Mouse (Mus musculus) neutrophil, adult 5-6 weeks (primary cell): ENCODE measurements around the gene Zmiz2. TPM values are rescaled to one million over a fixed set of nuclear protein-coding genes. Genes with fewer than 3 reads are reported as not detected.
"Not testable (repeated sequence)": the region's sequence is repeated elsewhere in the genome, so short reads cannot be mapped to it uniquely, and the experiment has no call there.

ENCODE experiments used
- ATAC-seq: fragments of 151-379, 151-347 bp; 2 replicates; pipeline ENCODE4 v1.8.0; 2017; ENCODE audit warnings: mild to moderate bottlenecking, moderate TSS enrichment; ENCODE audit not compliant: insufficient number of reproducible peaks, poor library complexity, low FRiP score, severe bottlenecking; ENCODE audit errors: extremely low read depth
- total RNA-seq: library from RNA; stranded (forward); fragments of 200-1000 nt; gene quantifications from 2 replicates; pipeline ENCODE4 v1.2.3, GENCODE M21; 2017

The Zmiz2 gene
- total RNA-seq, 1 experiment from 2014 or later: 32.9 TPM

DNA sequence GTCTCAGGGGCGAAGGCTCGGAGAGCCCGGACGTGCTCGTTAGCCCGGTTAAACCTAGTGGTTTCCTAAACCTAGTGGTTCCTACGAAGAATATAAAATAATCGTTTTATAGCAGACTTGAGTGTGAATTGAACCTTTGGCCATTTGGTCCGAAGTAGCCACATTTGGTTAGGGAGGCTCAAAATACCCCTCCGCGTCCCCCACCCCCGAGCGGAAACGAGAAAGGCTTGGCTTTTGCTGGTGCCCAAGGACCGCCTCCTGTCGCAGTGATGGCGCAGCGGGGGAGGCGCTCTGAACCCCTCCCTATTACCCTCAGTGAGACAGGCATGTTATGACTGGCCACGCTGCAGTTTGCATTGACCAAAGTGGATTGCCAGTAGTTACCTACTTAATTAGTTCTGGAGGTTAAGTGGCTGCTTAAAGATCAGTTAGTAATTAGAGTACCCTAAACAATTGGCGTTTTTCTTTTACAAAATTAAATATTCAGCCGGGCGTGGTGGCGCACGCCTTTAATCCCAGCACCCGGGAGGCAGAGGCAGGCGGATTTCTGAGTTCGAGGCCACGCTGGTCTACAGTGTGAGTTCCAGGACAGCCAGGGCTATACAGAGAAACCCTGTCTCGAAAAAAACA lies 27.6 kb downstream of the Zmiz2 start:
- peak; percentile 62 for ATAC-seq

DNA sequence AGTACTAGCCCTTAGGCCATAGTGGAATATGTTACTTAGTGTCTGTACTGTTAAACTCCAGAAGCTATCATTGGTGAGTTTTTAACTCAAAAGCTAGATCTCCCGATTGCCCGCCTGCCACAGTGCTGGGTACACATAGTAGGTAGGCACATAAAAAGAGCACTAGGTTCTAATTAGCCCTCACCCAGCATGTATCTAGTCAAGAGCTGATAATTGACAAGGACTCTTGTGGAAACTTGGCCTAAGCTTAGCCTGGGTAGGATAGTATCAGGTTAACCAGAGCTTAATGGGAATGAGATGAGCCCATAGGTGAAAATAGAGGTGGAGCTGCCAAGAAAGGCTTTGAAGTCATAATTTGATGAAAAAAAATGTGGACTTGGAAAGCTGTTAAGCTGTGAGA lies 28.2 kb downstream of the Zmiz2 start:
- ATAC-seq: no peak

DNA sequence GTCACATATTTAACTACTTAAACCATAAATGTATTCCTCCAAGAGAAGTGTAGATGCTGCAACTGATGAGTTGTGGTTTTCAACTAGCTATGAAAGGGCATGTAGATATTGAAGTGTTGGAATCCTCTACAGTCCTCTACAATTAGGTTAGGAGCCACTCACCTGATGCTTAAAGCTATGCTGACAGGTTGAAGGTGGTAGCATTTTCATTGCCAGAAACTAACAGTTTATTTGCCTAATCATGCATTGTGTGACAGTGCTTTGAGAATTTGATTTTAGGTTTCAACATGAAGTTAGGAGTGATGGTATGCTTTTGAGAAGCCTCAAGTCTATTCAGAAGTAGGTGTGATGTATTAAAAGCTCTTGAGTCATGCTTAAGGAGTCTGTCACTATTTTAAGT lies 28.6 kb downstream of the Zmiz2 start:
- ATAC-seq: no peak

DNA sequence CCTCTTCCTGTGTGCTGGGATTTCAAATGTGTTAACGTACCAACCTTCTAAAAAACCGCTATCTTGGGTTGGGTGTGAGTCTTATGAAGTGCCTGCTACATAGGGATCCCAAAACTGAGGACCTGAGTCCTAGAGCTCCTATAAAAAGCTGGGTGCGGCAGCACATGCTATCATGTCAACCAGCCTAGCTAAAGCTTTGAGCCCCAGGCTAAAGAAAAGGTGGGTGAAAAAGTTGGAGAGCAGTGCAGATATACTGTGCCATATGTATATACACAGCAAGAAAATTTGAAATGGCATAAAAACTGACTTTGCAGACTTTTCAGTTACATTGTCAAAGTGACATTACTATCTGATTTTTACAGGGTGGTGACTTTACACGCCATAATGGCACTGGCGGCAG lies 29.9 kb downstream of the Zmiz2 start:
- no peak for ATAC-seq

DNA sequence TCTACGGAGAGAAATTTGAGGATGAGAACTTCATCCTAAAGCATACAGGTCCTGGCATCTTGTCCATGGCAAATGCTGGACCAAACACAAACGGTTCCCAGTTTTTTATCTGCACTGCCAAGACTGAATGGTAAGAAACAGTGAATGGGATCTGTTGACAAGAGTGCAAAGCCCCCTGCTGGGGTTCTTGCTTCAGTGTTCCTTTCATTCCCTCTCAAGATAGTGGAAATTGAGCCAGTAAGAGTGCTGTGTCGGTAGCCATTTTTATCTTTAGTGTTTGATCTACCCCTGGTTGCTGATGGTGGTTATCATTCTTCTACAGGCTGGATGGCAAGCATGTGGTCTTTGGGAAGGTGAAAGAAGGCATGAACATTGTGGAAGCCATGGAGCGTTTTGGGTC lies 30.3 kb downstream of the Zmiz2 start:
- not testable (repeated sequence) for ATAC-seq

DNA sequence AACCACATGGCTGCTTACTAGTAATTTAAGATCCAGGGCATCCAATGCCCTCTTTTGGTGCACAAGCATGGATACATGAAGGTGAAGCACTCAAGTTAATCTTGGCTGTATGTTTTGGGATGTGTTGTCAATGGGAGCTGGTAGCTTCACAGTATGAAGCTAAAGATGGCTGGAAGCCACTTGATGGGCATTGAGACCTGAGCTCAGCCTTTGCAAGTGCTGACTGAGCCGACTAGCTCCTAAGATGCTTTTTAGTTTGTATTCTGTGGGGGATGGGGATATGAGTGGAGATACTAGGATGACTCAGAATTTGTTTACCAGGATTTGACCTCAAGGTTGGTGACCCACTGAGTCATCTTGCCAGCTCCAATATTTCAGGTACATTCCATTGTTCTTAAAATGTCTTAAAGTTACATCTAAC lies 31.4 kb downstream of the Zmiz2 start:
- no peak for ATAC-seq

DNA sequence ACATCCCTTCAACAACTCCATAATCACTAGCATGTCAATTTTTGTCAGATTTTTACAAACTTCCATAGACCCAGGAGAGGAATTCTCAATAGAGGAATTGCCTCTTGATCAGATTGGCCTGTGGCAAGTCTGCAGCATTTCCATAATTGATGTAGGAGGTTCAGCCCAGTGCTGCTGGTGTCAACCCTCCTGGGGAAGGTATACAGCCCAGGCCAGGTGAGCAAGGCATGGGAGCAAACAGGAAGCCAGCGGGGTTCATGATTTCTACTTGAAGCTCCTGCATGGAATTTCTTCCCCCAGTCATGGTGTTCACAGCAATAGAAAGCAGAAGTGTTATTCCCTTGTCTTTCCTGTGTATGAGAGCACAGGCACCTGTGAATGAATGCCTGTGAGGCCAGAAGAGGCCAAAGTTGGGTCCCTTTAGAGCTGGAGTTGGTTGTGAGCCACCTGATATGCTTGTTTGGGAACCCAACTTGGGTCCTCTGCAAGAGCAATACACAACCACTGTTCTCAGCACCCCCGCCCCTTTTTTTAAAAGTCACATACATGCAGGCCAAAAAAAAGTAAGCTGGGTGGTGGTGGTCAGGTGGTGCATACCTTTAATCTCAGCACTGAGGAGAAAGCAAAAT lies 32.0 kb downstream of the Zmiz2 start:
- ATAC-seq: no peak

DNA sequence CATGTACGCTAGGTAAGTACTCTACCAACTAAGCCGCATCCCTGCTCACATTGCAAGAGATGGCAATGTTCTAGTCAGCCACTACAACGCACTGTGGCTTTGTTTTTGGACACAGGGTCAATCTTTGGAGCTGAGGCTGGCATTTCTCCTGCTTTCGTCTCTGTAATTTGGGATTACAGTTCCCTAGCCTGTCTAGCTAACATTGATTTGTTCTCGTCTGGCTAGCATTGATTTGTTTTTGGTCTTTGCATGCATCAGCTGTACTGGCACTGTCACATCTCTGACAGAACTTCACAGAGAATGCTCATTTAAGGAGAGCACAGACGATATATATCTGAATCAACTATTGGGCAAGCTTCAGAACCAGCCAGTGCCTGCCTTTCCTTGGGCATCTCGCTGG lies 41.3 kb downstream of the Zmiz2 start:
- no peak for ATAC-seq

DNA sequence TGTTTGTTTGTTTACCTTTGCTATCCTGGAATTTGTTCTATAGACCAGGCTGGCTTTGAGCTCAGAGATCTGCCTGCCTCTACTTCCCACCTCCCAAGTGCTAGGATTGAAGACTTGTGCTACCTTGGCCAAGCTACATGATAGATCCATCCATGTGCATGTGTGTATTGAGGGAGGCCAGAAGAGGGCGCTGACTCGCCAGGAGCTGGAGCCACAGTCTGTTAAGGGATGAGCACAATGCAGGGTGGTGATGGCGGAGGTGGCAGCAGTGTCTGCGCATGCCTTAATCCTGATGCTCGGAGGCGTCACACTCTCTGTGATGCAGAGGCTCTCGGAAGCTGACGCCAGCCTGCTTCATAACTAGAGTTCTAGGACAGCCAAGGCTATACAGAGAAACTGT lies 47.6 kb downstream of the Zmiz2 start:
- ATAC-seq: peak; percentile 76

DNA sequence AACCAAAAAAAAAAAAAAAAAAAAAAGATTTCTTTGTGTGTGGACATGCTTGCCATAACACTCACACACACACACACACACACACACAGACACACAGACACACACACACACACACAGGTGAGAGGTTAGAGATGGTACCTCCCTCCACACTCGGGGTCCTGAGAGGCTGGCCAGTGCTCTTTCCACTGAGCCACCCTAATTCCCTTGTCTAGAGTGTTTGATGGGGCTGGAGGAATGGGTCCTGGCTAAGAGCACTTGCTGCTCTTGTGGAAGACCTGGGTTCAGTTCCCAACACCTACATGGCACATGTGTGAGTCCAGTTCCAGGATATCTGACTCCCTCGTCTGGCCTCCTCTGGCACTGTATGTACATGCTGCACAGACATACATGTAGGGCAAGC lies 48.8 kb downstream of the Zmiz2 start:
- ATAC-seq: no peak

DNA sequence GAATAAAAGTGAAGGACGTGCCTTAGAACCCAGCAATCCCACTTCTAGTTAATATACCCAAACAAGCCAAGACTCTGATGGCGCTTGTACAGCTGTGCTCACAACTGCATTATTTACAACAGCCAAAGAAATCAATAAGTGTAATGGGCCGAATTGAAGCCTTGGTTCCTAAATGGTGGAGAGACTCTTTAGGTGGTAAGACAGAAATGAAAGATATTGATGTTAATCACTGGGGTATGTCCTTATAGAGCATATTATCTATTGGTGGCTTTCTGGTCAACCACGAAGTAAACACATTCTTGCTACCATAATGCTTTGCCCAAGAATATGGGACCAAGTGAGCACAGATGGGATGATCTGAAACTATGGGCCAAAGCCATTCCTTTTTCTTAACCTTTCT lies 51.3 kb downstream of the Zmiz2 start:
- ATAC-seq: no peak

DNA sequence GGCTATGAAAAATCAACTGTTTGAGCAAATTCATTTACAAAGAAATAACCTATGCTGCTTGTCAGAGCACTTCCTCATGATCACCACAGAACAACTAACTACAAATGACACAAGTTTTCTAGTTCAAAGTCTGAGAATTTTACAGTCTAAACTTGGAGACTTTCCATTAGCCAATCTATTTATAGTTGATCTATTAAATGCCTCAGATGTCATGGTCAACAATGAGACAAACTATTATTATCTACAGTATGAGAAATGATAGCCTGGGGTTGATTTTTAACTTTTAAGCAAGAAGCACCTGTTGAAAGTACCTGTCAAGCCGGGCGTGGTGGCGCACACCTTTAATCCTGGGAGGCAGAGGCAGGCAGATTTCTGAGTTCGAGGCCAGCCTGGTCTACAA lies 53.7 kb downstream of the Zmiz2 start:
- ATAC-seq: no peak

DNA sequence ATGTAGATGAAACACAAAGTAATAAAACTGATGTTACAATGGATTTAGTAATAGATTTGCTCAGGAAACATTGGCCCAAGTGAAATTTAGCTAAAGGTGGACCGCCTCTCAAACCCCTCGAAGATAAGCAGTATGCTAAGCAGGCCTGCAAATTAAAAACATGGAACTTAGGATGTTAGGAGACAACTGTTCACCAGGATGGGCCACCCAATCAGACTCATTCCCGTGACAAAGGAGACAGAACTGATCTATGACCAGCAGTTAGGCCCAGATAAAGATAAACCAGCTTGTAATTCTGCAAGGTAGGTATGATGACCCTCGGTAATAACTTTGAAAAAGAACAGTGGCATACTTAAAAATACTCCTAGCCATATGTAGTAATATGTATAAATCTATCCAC lies 54.2 kb downstream of the Zmiz2 start:
- ATAC-seq: no peak

DNA sequence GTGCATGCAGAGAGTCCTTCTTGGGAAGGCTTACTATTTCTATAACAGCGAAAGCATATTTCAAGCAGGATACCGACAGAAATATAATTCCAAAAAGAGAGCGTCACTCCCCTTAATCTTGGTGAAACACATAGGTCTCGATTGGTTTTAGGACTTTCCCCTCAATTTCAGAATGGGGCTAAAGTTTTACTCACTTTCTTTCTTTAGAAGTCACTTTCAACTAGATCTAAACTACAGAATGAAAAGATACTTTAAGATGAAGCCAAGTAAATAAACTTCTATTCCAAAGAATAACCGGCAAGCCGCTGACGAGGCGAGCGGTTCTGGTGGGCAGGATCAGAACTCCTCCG lies 54.8 kb downstream of the Zmiz2 start:
- ATAC-seq: no peak

DNA sequence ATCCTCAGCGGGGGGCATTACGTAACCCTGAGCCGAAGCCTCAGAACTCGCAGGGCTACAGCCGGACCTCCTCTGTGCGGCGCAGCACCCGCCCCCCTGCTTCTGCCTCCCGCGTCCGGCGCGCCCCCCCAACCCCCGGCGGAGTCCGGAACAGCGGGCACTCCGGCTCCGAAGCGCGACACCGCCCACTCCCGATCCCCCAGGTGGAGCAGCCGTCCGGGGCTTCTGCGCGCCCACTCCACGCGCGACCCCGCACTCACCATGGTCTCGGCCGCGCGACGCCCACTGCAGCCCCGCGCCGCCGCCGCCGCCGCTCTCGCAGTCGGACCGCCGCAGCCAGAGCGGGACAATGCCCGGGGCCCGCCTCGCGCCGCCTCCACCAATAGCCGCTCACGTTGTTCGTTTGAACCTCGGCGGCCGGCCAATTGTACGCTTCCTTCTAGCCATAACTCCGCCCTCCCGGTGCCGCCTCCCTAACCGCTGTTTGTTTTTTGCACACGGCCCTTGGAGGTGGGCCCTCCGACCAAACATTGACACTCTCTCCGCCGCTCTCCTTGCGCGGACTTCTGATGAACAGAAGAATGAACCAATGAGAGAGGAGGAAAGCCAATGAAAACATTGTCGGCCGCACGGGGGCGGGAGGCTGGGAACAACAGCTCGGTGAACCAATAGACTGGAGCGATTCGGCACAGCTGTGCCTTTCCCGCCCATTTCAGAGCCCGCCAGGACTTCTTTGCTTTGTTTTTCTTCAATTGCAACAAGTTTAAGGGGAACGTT lies 55.4 kb downstream of the Zmiz2 start, which contains the start of gene H2afv:
TSS of gene H2afv (minus strand) at position 367 of the 777 bp plus-strand sequence.
- ATAC-seq: peak; percentile 99

DNA sequence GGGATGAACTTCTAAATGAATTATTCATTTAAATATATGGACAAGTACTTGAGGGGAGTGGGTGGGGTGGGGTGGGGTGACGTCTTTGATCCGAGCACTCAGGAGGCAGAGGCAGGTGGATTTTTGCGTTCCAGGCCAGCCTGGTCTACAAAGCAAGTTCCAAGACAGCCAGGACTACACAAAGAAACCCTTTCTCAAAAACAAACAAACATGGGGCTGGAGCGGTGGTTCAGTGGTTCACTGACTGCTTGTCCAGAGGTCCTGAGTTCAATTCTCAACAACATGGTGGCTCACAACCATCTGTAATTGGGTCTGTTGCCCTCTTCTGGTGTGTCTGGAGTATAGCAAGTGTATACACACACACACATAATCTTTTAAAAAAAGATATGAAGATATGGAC lies 56.6 kb downstream of the Zmiz2 start:
- no peak for ATAC-seq

DNA sequence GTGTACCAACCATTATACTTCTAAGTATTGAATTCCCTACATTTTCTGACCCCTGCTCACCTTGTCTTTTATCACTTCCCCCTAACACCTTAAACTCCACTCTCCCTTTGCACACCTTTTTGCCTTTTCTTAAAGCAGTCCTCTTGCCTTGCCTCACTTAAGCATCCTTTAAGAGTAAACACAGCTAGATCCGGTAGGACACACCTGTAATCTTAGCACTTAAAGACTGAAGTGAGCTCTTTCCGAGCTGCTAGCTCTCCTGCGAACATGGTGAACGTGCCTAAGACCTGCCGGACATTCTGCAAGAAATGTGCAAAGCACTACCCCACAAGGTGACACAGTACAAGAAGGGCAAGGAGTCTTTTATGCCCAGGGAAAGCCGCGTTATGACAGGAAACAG lies 57.1 kb downstream of the Zmiz2 start:
- ATAC-seq: no peak

DNA sequence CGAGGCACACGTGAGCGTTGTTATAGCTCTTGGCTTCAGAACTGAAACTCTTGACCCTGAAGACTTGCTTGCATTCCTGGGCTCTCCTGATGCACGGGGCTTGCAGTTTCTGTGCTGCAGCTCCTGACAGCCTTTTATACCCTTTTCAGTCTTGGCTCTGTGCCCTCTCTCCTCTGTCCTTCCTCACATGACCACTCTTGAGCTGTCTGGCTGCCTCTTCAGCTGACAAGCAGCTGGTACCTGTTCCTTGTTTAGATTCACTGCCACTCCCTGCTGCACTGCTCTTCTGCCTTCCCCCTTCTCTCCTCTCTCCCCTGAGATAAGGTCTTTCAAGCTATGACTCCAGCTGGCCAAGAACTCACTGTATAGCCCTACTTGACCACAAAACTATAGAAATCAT lies 58.6 kb downstream of the Zmiz2 start:
- ATAC-seq: no peak

DNA sequence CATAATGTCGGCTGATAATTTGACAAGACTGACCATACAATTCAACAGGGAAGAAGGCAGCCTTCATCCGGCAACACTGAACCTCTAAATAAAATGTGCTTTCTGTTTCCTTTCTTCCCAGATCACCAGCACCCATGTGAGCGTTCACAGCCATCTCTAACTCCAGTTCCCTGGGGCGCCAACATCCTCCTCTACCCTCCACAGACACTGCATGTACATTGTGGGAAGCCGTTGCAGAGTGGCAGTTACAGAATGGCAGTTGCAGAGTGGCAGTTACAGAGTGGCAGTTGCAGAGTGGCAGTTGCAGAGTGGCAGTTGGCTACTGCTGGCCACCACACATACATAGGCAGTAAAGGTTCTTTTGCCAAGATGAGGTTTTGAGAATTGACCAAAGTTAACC lies 59.3 kb downstream of the Zmiz2 start:
- ATAC-seq: not testable (repeated sequence)
